Mouse (Mus musculus) brain, adult 2 months (tissue): ENCODE results near the gene Shisa6.

Experiments used
- DNase-seq: peaks from one replicate; pipeline ENCODE4 v3.0.0; 2011; ENCODE audit warnings: low read depth, low spot score

Gene Shisa6

GRCm38 (mm10) chr11:66525371-66526045 is at the start of gene Shisa6:
TSS of gene Shisa6 (minus strand) at chr11:66525964.
- no peak for DNase-seq

- DNase-seq, result no peak
These were observed 48.1 kb upstream of the Shisa6 start for GRCm38 (mm10) chr11:66573888-66574287.

GRCm38 (mm10) chr11:66569045-66569444 is 43.3 kb upstream of the Shisa6 start:
- no peak for DNase-seq

GRCm38 (mm10) chr11:66568386-66568791 is 42.6 kb upstream of the Shisa6 start:
- no peak for DNase-seq

GRCm38 (mm10) chr11:66567382-66567781 is 41.6 kb upstream of the Shisa6 start:
- no peak for DNase-seq

- no peak for DNase-seq
These were observed 36.5 kb upstream of the Shisa6 start for GRCm38 (mm10) chr11:66562274-66562673.

- DNase-seq, result no peak
These were observed 12.1 kb upstream of the Shisa6 start for GRCm38 (mm10) chr11:66537820-66538219.

GRCm38 (mm10) chr11:66535866-66536265 is 10.1 kb upstream of the Shisa6 start:
- no peak for DNase-seq

- no peak for DNase-seq
These were observed 9.4 kb upstream of the Shisa6 start for GRCm38 (mm10) chr11:66535156-66535555.

- DNase-seq, result no peak
These were observed 8.5 kb upstream of the Shisa6 start for GRCm38 (mm10) chr11:66534291-66534690.

GRCm38 (mm10) chr11:66528146-66528545 is 2.4 kb upstream of the Shisa6 start:
- no peak for DNase-seq

GRCm38 (mm10) chr11:66527343-66527742 is 1.6 kb upstream of the Shisa6 start:
- DNase-seq, result no peak

GRCm38 (mm10) chr11:66526981-66527320 is 1.2 kb upstream of the Shisa6 start:
- DNase-seq, result peak; percentile 56

GRCm38 (mm10) chr11:66526046-66526980 is 549 bp upstream of the Shisa6 start:
- peak; percentile 64 for DNase-seq

GRCm38 (mm10) chr11:66524251-66524650 is 1.5 kb downstream of the Shisa6 start:
- DNase-seq, result no peak

GRCm38 (mm10) chr11:66522376-66522775 is 3.4 kb downstream of the Shisa6 start:
- peak; percentile 68 for DNase-seq

GRCm38 (mm10) chr11:66519386-66519785 is 6.4 kb downstream of the Shisa6 start:
- no peak for DNase-seq

GRCm38 (mm10) chr11:66514346-66514745 is 11.4 kb downstream of the Shisa6 start:
- DNase-seq, result no peak

- no peak for DNase-seq
These were observed 24.8 kb downstream of the Shisa6 start for GRCm38 (mm10) chr11:66500951-66501350.

GRCm38 (mm10) chr11:66498857-66499445 is 26.8 kb downstream of the Shisa6 start:
- no peak for DNase-seq

- no peak for DNase-seq
These were observed 29.5 kb downstream of the Shisa6 start for GRCm38 (mm10) chr11:66496235-66496634.

- DNase-seq, result no peak
These were observed 31.4 kb downstream of the Shisa6 start for GRCm38 (mm10) chr11:66494391-66494790.
